Mouse (Mus musculus) left cerebral cortex, postnatal 10 days (tissue): ENCODE results near the gene Olfr522. TPM values are rescaled to one million over a fixed set of nuclear protein-coding genes. Genes with fewer than 3 reads are reported as not detected.

Source experiments
- DNase-seq, 2 experiments: peaks; one replicate each; pipeline ENCODE4 v3.0.0; 2021 to 2022; ENCODE audit warnings: low spot score in 2 of 2, mixed read lengths in 1 of 2; ENCODE audit errors: extremely low spot score in 1 of 2
- intact Hi-C: fragments of 180-260 bp; cut with DNase I; formaldehyde crosslinking; loops from one replicate; pipeline ENCODE4 v1.15.1; 2025
- total RNA-seq, 2 experiments: library from RNA; stranded (reverse); gene quantifications; 2 replicates each; pipeline ENCODE4 v1.2.3; 2021

Gene Olfr522
- total RNA-seq, 2 experiments from 2014 or later: not detected

DNA sequence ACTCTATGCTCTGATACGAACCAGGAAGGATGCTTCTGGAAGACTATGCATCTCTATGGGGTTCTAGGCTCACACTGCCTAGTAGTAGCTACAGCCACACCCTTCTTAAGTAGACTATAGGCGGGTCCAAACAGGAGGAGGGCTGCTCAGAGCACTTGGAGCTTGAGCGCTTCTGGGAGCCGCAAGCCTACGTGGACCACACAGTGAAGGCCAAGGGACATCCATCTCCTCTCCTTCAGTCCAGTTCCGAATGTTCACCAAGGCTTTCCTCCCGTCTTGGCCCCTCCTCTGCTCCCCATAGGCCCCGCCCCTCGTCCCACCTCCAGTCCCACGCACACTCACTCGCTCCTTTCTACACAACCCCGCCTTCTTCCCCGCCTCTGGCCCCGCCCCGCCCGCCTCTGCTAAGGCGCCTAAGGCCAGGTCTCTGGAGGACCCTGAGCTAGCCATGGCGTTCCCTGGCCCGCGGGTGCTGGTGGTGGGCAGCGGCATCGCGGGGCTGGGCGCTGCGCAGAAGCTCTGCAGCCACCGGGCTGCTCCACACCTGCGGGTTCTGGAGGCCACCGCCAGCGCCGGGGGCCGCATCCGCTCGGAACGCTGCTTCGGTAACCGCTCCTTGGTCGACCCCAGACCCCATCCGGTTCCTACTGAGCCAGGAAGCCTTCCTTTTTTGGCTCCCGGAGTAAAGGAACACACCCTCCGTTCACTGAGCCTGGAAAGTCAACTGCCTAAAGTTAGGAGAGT lies 39.1 kb downstream of the Olfr522 start:
- DNase-seq: peak; percentile 83 to 95
- intact Hi-C loops: no loop called here

DNA sequence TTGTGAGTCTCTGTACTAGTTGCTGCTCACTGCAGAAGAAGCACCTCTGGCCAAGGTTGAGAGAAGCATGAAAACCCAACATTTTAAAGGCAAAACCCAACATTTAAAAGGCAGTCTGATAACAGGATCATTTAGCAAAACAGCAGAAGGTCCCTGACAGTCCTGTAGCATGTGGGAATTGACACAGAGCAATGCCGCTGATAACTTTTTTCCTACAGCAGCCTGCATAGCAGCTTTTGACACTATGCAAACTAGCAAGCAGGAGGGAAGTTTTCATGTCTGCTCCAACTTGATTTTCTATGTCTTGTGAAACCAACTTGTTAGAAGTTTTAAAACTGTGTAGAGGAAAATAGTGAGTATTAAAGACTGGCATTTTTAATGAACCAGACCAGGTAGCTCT lies 40.2 kb downstream of the Olfr522 start:
- intact Hi-C loops: no loop called here

DNA sequence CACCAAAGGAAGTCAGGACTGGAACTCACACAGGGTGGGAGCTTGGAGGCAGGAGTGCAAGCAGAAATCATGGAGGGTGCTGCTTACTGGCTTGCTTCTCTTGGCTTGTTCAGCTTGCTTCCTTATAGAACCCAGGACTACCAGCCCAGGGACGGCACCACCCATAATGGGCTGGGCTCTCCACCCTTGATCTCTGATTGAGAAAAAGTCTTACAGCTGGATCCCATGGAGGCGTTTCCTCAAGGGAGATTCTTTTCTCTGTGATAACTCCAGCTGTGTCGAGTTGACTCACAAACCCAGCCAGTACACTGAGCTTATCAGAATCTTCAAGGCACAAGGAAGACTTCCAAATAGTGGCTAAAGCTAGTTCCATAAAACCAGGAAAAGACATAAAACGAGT lies 41.8 kb downstream of the Olfr522 start:
- intact Hi-C loops: no loop called here
- DNase-seq: no peak

More for the DNA sequence above, 40.2 kb downstream of the Olfr522 start:
- no peak for DNase-seq

DNA sequence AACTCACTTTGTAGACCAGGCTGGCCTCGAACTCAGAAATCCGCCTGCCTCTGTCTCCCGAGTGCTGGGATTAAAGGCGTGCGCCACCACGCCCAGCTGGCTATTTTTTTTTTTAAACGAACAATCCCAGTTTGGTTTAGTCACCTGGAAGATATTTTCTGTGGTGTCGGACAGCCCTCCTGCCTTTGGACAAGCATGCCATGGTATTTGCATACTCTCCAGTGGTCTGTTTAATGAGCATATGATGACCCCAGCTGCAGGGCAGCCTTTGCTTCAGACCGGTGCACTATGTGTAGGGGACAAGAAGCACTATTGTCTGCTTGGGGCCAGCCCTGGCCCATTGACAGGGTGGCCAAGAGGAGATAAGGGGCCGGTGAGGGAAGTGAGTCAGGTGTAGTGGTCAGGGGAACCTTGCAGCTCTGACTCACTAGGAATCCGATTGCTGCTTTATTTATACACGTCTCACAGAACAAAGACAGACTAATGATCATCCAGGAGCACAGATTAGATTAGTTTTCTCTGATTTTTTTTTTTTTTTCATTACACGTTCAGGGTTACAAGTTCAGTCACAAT lies 43.1 kb downstream of the Olfr522 start:
- DNase-seq: no peak
- intact Hi-C loops: no loop called here

DNA sequence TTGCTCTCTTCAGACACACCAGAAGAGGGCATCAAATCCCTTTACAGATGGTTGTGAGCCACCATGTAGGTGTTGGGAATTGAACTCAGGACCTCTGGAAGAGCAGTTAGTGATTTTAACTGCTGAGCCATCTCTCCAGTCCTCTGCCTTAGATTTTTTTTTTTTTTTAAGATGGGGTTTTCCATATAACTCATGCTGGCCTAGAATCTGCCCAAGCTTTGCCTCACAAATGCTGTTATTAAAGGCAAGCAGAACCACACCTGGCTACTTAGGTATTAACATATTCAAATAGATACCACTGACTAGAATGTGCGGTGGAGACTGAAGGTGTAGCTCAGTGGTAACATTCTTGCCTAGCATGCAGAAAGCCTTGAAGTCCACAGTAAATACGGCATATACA lies 44.1 kb downstream of the Olfr522 start:
- no peak for DNase-seq
- intact Hi-C loops: no loop called here

DNA sequence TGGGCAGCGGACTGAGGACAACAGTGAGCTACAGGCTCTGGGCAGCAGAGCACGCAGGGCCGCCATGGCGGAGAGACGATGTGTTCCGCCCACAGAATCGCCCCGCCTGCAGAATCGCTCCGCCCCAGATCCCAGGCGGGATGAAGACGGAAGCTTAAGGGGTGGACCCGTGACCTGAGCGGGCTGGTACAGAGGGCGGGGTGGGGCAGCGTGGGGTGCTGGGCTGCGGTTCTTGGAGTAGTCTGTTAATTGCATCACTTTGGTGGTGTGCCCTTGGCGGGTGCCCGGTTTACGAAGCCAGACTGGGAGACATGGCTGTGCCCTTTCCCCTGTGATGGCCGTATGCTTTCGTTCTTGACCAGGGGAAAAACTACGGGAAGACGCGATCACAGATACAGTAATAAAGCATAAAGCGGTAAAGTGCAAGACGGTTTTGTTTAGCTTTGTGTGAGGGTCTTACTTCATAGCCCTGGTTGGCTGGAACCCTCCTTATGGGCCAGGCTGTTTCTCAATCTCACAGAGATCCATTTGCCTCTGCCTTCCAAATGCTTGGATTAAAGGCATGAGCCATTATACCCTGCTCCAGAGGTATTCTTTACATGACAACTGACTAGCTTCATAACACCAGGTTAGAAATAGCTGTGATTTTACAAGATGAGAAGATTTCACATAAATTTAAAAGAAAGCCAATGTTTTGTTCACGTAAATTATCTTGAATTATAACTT lies 48.1 kb downstream of the Olfr522 start, which contains the start of gene Echs1:
Echs1 (minus strand) TSS at position 148 of the 726 bp plus-strand sequence.
- peak; percentile 72 to 93 for DNase-seq
- intact Hi-C loops: loop anchor here (5.0 kb wide), 1 partner anchor 34 kb away; the partner anchor contains the start of gene Caly

DNA sequence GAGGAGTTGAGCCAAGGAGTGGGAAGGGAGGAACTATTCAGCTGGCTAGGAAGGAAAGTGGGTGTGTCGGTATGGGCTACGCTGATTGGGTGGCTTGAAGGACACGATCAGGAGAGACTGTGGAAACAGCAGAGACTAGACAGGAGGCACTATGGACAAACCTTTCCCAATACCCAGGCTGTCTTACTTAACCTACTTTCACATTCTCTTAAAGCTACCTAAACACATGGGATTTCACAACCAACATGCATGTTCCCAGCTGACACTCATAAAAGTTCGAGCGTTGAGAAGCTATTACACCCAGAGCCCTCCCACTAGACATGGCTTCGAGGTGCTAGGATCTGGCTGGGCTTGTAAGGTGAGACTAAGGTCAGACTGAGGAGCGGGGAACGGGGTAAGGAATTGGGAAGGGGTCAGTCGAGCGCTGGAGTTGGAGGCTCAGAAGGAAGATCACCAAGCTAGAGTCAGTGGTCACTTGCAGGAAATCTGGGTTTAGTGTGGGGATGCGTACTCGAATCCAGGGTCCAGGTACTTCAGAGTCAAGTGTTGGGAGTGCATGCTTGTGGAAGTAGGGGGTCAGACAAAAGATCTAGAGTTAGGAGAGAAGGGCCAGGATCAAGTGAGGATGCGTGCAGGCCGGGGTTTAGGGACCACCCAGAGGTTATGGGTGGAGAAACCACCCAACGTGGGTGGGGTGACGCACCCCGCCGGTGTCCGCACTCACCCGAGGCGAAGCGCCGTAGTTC lies 48.8 kb downstream of the Olfr522 start, which contains the start of gene Paox:
Paox (plus strand) TSS at position 217 of the 746 bp plus-strand sequence.
- DNase-seq: peak; percentile 39 to 47
- intact Hi-C loops: loop anchor here (5.0 kb wide), 1 partner anchor 33 kb away; the partner anchor contains the start of gene Caly

DNA sequence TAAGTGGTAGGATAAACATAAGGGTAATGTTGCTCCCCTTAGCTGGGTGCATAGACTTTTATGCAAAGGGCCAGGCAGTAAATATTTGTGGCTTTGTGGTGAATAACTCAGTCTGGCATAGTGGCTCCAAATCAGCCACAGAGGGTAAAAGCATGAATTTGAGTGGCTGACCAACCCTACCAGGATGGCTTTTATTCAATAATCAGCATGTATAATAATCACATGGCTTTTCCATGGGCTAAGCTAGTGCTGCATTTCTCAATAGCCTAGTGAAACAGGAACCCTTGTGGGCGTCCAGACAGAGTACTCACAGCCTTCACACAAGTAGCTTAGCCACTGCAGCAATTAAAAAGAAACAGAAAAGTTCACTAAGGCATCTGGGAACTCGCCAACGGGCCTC lies 52.6 kb downstream of the Olfr522 start:
- intact Hi-C loops: no loop called here
- DNase-seq: no peak

Other genes with a start within 250 kb of the Olfr522 start
- gene Utf1, start 221.0 kb downstream of the Olfr522 start, total RNA-seq: not detected
- under 1 TPM; 0.39 to 0.55 TPM for gene 6430531B16Rik, start 186.0 kb downstream of the Olfr522 start, total RNA-seq
- gene Adam8, start 172.2 kb downstream of the Olfr522 start, total RNA-seq: under 1 TPM; 0.81 to 0.89 TPM
- gene Zfp511, start 128.4 kb downstream of the Olfr522 start, total RNA-seq: 10 to 100 TPM; 23.8 to 26.9 TPM
- 10 to 100 TPM; 40.9 to 44.2 TPM for gene Tubgcp2, start 128.1 kb downstream of the Olfr522 start, total RNA-seq
- gene Msx3, start 115.7 kb downstream of the Olfr522 start, total RNA-seq: under 1 TPM; 0.22 to 0.47 TPM
- 100 to 1,000 TPM; 222 to 234 TPM for gene Caly, start 82.2 kb downstream of the Olfr522 start, total RNA-seq
- gene Prap1, start 71.4 kb downstream of the Olfr522 start, total RNA-seq: not detected
- 10 to 100 TPM; 22.6 to 30.0 TPM for gene Fuom, start 62.3 kb downstream of the Olfr522 start, total RNA-seq
- gene Paox, start 49.0 kb downstream of the Olfr522 start, total RNA-seq: 1 to 10 TPM; 6.5 to 9.4 TPM
- 10 to 100 TPM; 57.3 to 57.5 TPM for gene Echs1, start 48.3 kb downstream of the Olfr522 start, total RNA-seq
- gene Mtg1, start 27.2 kb downstream of the Olfr522 start, total RNA-seq: 10 to 100 TPM; 21.3 to 29.2 TPM
- gene Sprn, start 9.9 kb downstream of the Olfr522 start, total RNA-seq: 100 to 1,000 TPM; 172 to 178 TPM
- gene Olfr523, start 8.5 kb upstream of the Olfr522 start, total RNA-seq: not detected
- not detected for gene Olfr524, start 41.2 kb upstream of the Olfr522 start, total RNA-seq
- gene Cd163l1, start 53.5 kb upstream of the Olfr522 start, total RNA-seq: under 1 TPM; 0.26 to 0.36 TPM
- gene 5830411N06Rik, start 82.5 kb upstream of the Olfr522 start, total RNA-seq: under 1 TPM in 1 of 2 experiments, not detected in 1; 0.06 TPM
- not detected for gene Olfr525, start 156.1 kb upstream of the Olfr522 start, total RNA-seq
- gene Olfr527, start 169.3 kb upstream of the Olfr522 start, total RNA-seq: not detected
- gene Olfr60, start 196.9 kb upstream of the Olfr522 start, total RNA-seq: not detected
- gene Olfr530, start 211.6 kb upstream of the Olfr522 start, total RNA-seq: not detected
- gene Olfr531, start 238.2 kb upstream of the Olfr522 start, total RNA-seq: not detected